Mouse (Mus musculus) heart, embryonic 14.5 days (tissue): ENCODE results near the gene Zbtb7a. TPM values are rescaled to one million over a fixed set of nuclear protein-coding genes. Genes with fewer than 3 reads are reported as not detected.
A peak's percentile ranks its signal among the peaks of the same experiment; 100 is the strongest.

Source experiments
- ATAC-seq: fragments of 200-750 bp; cut with Nextera tagmentation; 2 replicates; pipeline ENCODE4 v1.8.0; 2017; ENCODE audit warnings: low read depth, moderate TSS enrichment; ENCODE audit not compliant: insufficient number of reproducible peaks, insufficient read depth, low FRiP score
- H3K27ac ChIP-seq, 2 experiments: fragments of 200-500 bp in 1 of 2; fragments of 300-500 bp in 1 of 2; sonication (generic) in 1 of 2; replicated peaks in 1 of 2; 2 replicates each; pipeline ENCODE4 v1.5.1; 2012 to 2014; ENCODE audit warnings: low read depth in 2 of 2, low read length in 2 of 2, control low read depth in 1 of 2, mild to moderate bottlenecking in 1 of 2, mixed read lengths in 1 of 2; ENCODE audit not compliant: control insufficient read depth in 1 of 2, insufficient read depth in 1 of 2
- H3K27me3 ChIP-seq: fragments of 300-500 bp; sonication (generic); 2 replicates; pipeline ENCODE4 v1.6.1; 2014; ENCODE audit warnings: mild to moderate bottlenecking, low read length, control low read depth; ENCODE audit not compliant: control insufficient read depth, insufficient read depth
- H3K36me3 ChIP-seq: fragments of 300-500 bp; sonication (generic); 2 replicates; pipeline ENCODE4 v1.6.1; 2014; ENCODE audit warnings: mild to moderate bottlenecking, control low read depth, low read length, mixed read lengths; ENCODE audit not compliant: control insufficient read depth, insufficient read depth
- H3K4me1 ChIP-seq, 2 experiments: fragments of 200-500 bp in 1 of 2; fragments of 300-500 bp in 1 of 2; sonication (generic) in 1 of 2; 2 replicates each; pipeline ENCODE4 v1.6.1; 2012 to 2014; ENCODE audit warnings: low read length in 2 of 2, control low read depth in 1 of 2, mixed read lengths in 1 of 2; ENCODE audit not compliant: control insufficient read depth in 2 of 2, insufficient read depth in 2 of 2
- H3K4me2 ChIP-seq: fragments of 300-500 bp; sonication (generic); 2 replicates; pipeline ENCODE4 v1.6.1; 2014; ENCODE audit warnings: mild to moderate bottlenecking, low read length
- H3K4me3 ChIP-seq, 2 experiments: fragments of 200-500 bp in 1 of 2; fragments of 300-500 bp in 1 of 2; sonication (generic) in 1 of 2; 2 replicates each; pipeline ENCODE4 v1.5.1; 2012 to 2014; ENCODE audit warnings: low read length in 2 of 2, mild to moderate bottlenecking in 2 of 2, control low read depth in 1 of 2, low read depth in 1 of 2, moderate library complexity in 1 of 2; ENCODE audit not compliant: control insufficient read depth in 1 of 2, insufficient read depth in 1 of 2
- H3K9ac ChIP-seq: fragments of 300-500 bp; sonication (generic); 2 replicates; pipeline ENCODE4 v1.6.1; 2014; ENCODE audit warnings: mild to moderate bottlenecking, low read length
- H3K9me3 ChIP-seq: fragments of 300-500 bp; sonication (generic); 2 replicates; pipeline ENCODE4 v1.6.1; 2016; ENCODE audit warnings: low read length, control low read depth; ENCODE audit not compliant: control insufficient read depth
- WGBS: fragments of 180-500 bp; shearing (Covaris S2); extraction: QIAGEN DNeasy Blood & Tissue Kit; methylation state at CpG from one replicate; pipeline ENCODE4 v1.1.7; 2014; 5-methylcytosine and 5-hydroxymethylcytosine counted together
- polyA plus RNA-seq: library from polyadenylated mRNA; unstranded; fragments of >200 nt; fragmentation: Nextera tagmentation; extraction: Ambion mirVana; gene quantifications from 2 replicates; pipeline ENCODE4 v1.2.1, GENCODE M21; 2014

Gene Zbtb7a
- polyA plus RNA-seq, 1 experiment from 2014 or later, result 16.8 TPM

- H3K4me1 ChIP-seq, result peaks cover 19 to 40% of the 10 kb centered on the region in 2 experiments
- WGBS, result 8% methylated on average over 37 of the region's 37 CpGs
- peak overlapping the region; percentile 100 for H3K27ac ChIP-seq
- ATAC-seq, result peak; percentile 61
- peaks cover 24% of the 10 kb centered on the region for H3K36me3 ChIP-seq
- H3K9me3 ChIP-seq, result no peaks in the 10 kb centered on the region
- peak overlapping the region; percentile 59 to 64 for H3K4me3 ChIP-seq
- H3K4me2 ChIP-seq, result peak overlapping the region; percentile 86
- peak overlapping the region; percentile 99 for H3K9ac ChIP-seq
- peaks cover 6% of the 10 kb centered on the region; the same call in 1 of the 2 replicates for H3K27me3 ChIP-seq
Observed at GRCm38 (mm10) chr10:81193991-81194774, 59.2 kb downstream of the Zbtb7a start.

- ATAC-seq, result no peak
- H3K9ac ChIP-seq, result peak overlapping the region; percentile 99
- H3K36me3 ChIP-seq, result peaks cover 16% of the 10 kb centered on the region
- peak overlapping the region; percentile 59 to 64 for H3K4me3 ChIP-seq
- peak overlapping the region; percentile 100 for H3K27ac ChIP-seq
- no peaks in the 10 kb centered on the region for H3K9me3 ChIP-seq
- peak overlapping the region; percentile 86 for H3K4me2 ChIP-seq
- H3K27me3 ChIP-seq, result peaks cover 6% of the 10 kb centered on the region; the same call in 1 of the 2 replicates
- H3K4me1 ChIP-seq, result peaks cover 30 to 51% of the 10 kb centered on the region in 2 experiments
- WGBS, result 18% methylated on average over 4 of the region's 4 CpGs
Observed at GRCm38 (mm10) chr10:81195300-81195699, 60.3 kb downstream of the Zbtb7a start.

GRCm38 (mm10) chr10:81196470-81197065 is 61.5 kb downstream of the Zbtb7a start:
- no peak for ATAC-seq
- Histone ChIP-seq H3K36me3 (peaks cover 4% of the 10 kb centered on the region; the same call in 1 of the 2 replicates), H3K27me3 (peaks cover 6% of the 10 kb centered on the region; the same call in 1 of the 2 replicates), H3K9ac (peak overlapping the region; percentile 99), H3K4me2 (peak overlapping the region; percentile 86), H3K4me3 (peak overlapping the region; percentile 59 to 64), H3K27ac (peak overlapping the region; percentile 100), H3K9me3 (no peaks in the 10 kb centered on the region), H3K4me1 (peaks cover 41 to 58% of the 10 kb centered on the region in 2 experiments)
- WGBS, result 41% methylated on average over 11 of the region's 11 CpGs

GRCm38 (mm10) chr10:81197305-81197704 is 62.3 kb downstream of the Zbtb7a start:
- H3K27me3 ChIP-seq, result peaks cover 6% of the 10 kb centered on the region; the same call in 1 of the 2 replicates
- H3K4me3 ChIP-seq, result peak overlapping the region; percentile 10 to 59; a peak in 3 of 4 replicates
- H3K27ac ChIP-seq, result peak overlapping the region; percentile 100
- 21% methylated on average over 6 of the region's 6 CpGs for WGBS
- H3K4me1 ChIP-seq, result peaks cover 42 to 59% of the 10 kb centered on the region in 2 experiments
- H3K9me3 ChIP-seq, result no peaks in the 10 kb centered on the region
- ATAC-seq, result no peak
- peak overlapping the region; percentile 99 for H3K9ac ChIP-seq
- peaks cover 3% of the 10 kb centered on the region; the same call in 1 of the 2 replicates for H3K36me3 ChIP-seq
- H3K4me2 ChIP-seq, result peak overlapping the region; percentile 86

GRCm38 (mm10) chr10:81198230-81198629 is 63.2 kb downstream of the Zbtb7a start:
- Histone ChIP-seq H3K4me2 (peak overlapping the region; percentile 86), H3K4me1 (peaks cover 44 to 61% of the 10 kb centered on the region in 2 experiments), H3K9me3 (no peaks in the 10 kb centered on the region), H3K36me3 (peaks cover 3% of the 10 kb centered on the region; the same call in 1 of the 2 replicates), H3K9ac (peak overlapping the region; percentile 99), H3K4me3 (no peak overlapping the region), H3K27ac (peak overlapping the region in 1 of 2 experiments; percentile 91; a peak in 3 of 4 replicates), H3K27me3 (peaks cover 6% of the 10 kb centered on the region; the same call in 1 of the 2 replicates)
- 6% methylated on average over 9 of the region's 9 CpGs for WGBS
- no peak for ATAC-seq

- no peak for ATAC-seq
- H3K4me1 ChIP-seq, result peaks cover 44 to 58% of the 10 kb centered on the region in 2 experiments
- H3K9ac ChIP-seq, result peak overlapping the region; percentile 69
Observed at GRCm38 (mm10) chr10:81198990-81199389, 64.0 kb downstream of the Zbtb7a start.

GRCm38 (mm10) chr10:81200141-81200540 is 65.1 kb downstream of the Zbtb7a start:
- Histone ChIP-seq H3K27me3 (peaks cover 6% of the 10 kb centered on the region; the same call in 1 of the 2 replicates), H3K9me3 (no peaks in the 10 kb centered on the region), H3K4me3 (no peak overlapping the region), H3K4me1 (peaks cover 42 to 55% of the 10 kb centered on the region in 2 experiments), H3K27ac (peak overlapping the region; percentile 88 to 91), H3K4me2 (peak overlapping the region; percentile 50), H3K9ac (peak overlapping the region; percentile 69), H3K36me3 (peaks cover 3% of the 10 kb centered on the region; the same call in 1 of the 2 replicates)
- ATAC-seq, result no peak
- WGBS, result 68% methylated on average over 13 of the region's 13 CpGs

More at GRCm38 (mm10) chr10:81198990-81199389, 64.0 kb downstream of the Zbtb7a start:
- Histone ChIP-seq H3K27ac (peak overlapping the region; percentile 15 to 91; a peak in 3 of 4 replicates), H3K4me2 (peak overlapping the region; percentile 50), H3K27me3 (peaks cover 6% of the 10 kb centered on the region; the same call in 1 of the 2 replicates), H3K36me3 (peaks cover 3% of the 10 kb centered on the region; the same call in 1 of the 2 replicates), H3K4me3 (no peak overlapping the region), H3K9me3 (no peaks in the 10 kb centered on the region)
- 71% methylated on average over 6 of the region's 6 CpGs for WGBS
